Mouse (Mus musculus) limb, embryonic 14.5 days (tissue): ENCODE results near the gene Samd1. TPM values are rescaled to one million over a fixed set of nuclear protein-coding genes. Genes with fewer than 3 reads are reported as not detected.
"Not testable (repeated sequence)": the region's sequence is repeated elsewhere in the genome, so short reads cannot be mapped to it uniquely, and the experiment has no call there.

ENCODE experiments used
- ATAC-seq: fragments of 200-750 bp; cut with Nextera tagmentation; 2 replicates; pipeline ENCODE4 v1.8.0; 2017; ENCODE audit warnings: low read depth, moderate number of reproducible peaks, moderate TSS enrichment; ENCODE audit not compliant: low FRiP score
- DNase-seq: peaks from one replicate; pipeline ENCODE4 v3.0.0-alpha.2; 2015; ENCODE audit warnings: low spot score
- H3K27ac ChIP-seq: fragments of 300-500 bp; sonication (generic); replicated peaks from 2 replicates; pipeline ENCODE4 v1.5.1; 2014; ENCODE audit warnings: low read depth, mild to moderate bottlenecking, low read length, moderate library complexity, mixed read lengths
- H3K27me3 ChIP-seq: fragments of 300-500 bp; sonication (generic); 2 replicates; pipeline ENCODE4 v1.6.1; 2014; ENCODE audit warnings: low read length, mixed read lengths; ENCODE audit not compliant: control insufficient read depth, insufficient read depth
- H3K36me3 ChIP-seq: fragments of 300-500 bp; sonication (generic); 2 replicates; pipeline ENCODE4 v1.6.1; 2014; ENCODE audit warnings: mild to moderate bottlenecking, low read length, moderate library complexity, mixed read lengths; ENCODE audit not compliant: control insufficient read depth, insufficient read depth
- H3K4me1 ChIP-seq: fragments of 300-500 bp; sonication (generic); 2 replicates; pipeline ENCODE4 v1.6.1; 2014; ENCODE audit warnings: antibody characterized with exemption, low read length, mixed read lengths; ENCODE audit not compliant: control insufficient read depth, insufficient read depth
- H3K4me2 ChIP-seq: fragments of 300-500 bp; sonication (generic); replicated peaks from 2 replicates; pipeline ENCODE4 v1.6.1; 2014; ENCODE audit warnings: low read depth, mild to moderate bottlenecking, low read length, moderate library complexity; ENCODE audit not compliant: severe bottlenecking
- H3K4me3 ChIP-seq: fragments of 300-500 bp; sonication (generic); replicated peaks from 2 replicates; pipeline ENCODE4 v1.5.1; 2014; ENCODE audit warnings: low read length
- H3K9ac ChIP-seq: fragments of 300-500 bp; sonication (generic); 2 replicates; pipeline ENCODE4 v1.6.1; 2014; ENCODE audit warnings: mild to moderate bottlenecking, low read depth, low read length, moderate library complexity; ENCODE audit not compliant: severe bottlenecking
- H3K9me3 ChIP-seq: fragments of 300-500 bp; sonication (generic); 2 replicates; pipeline ENCODE4 v1.6.1; 2016; ENCODE audit warnings: low read length; ENCODE audit not compliant: control insufficient read depth
- POLR2A ChIP-seq: fragments of 200-500 bp; IDR thresholded peaks from 2 replicates; pipeline ENCODE4 v1.8.0; 2012; ENCODE audit warnings: inconsistent platforms, mild to moderate bottlenecking, moderate library complexity, borderline replicate concordance; ENCODE audit not compliant: insufficient read depth, insufficient read length; ENCODE audit errors: extremely low read depth
- WGBS: fragments of 180-500 bp; shearing (Covaris S2); extraction: QIAGEN DNeasy Blood & Tissue Kit; methylation state at CpG from one replicate; pipeline ENCODE4 v1.1.7; 2014; 5-methylcytosine and 5-hydroxymethylcytosine counted together
- polyA plus RNA-seq, 2 experiments: library from polyadenylated mRNA; depleted of rRNA in 1 of 2; stranded (reverse) in 1 of 2; unstranded in 1 of 2; fragments of >200 nt; fragmentation: Nextera tagmentation in 1 of 2; extraction: Ambion mirVana in 1 of 2; gene quantifications; 2 replicates each; pipeline versions ENCODE4 v1.2.1 to v1.2.3; 2012 to 2014

The Samd1 gene
- polyA plus RNA-seq, 2 experiments: 17.4 to 99.8 TPM

DNA sequence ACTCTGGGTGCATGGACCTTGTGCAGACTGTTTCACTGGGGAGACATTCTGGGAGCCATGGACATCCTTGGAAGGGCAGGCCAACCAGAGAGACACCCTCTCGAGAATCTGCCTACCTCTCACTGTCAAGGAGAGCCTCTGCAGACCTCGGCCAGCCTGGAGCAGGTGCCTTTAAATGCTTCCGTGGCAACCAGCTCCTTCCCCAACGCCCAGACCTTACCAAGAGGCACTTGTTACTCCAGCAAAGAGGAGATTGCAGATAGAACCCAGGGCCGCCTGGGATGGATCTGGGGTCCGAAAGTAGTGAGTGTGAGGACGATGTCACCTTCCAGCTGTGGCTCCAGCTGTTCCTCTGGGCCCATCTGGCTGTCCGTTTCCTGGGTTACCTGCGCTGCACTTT is 19.3 kb upstream of the Samd1 start:
- Histone ChIP-seq H3K9ac (no peak overlapping the region), H3K4me2 (no peak overlapping the region), H3K9me3 (no peaks in the 10 kb centered on the region), H3K27me3 (no peaks in the 10 kb centered on the region), H3K4me1 (peaks cover 18% of the 10 kb centered on the region), H3K36me3 (peaks cover 39% of the 10 kb centered on the region), H3K27ac (no peak overlapping the region), H3K4me3 (no peak overlapping the region)
- no peak for ATAC-seq
- no peak for DNase-seq
- TF ChIP-seq POLR2A: no peak
- 68% methylated on average over 9 of the region's 9 CpGs for WGBS

DNA sequence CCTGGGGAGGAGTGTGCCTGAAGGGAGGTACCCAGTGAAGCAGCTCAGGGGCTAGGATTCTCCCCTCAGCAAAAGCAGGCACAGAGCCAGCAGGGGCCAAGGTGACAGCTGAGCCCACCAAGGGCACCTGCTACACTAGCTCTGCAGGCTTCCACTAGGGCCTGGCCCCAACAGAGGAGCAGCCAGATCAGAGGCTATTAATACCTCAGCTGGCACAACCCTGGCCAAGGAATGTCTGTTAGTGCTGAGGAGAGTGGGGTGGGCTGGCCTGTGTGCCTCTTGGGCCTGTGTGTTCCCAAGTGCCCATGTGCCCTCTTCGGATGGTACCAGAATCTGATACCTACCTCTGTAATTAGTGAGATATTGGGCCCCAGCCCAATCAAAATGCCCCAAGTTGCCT is 17.2 kb upstream of the Samd1 start:
- H3K27ac ChIP-seq: no peak overlapping the region
- no peak for TF ChIP-seq POLR2A
- ATAC-seq (peak; percentile 64), DNase-seq (no peak)
- H3K36me3 ChIP-seq: peaks cover 57% of the 10 kb centered on the region
- no peak overlapping the region for H3K9ac ChIP-seq
- no peak overlapping the region for H3K4me3 ChIP-seq
- H3K4me2 ChIP-seq: no peak overlapping the region
- no peaks in the 10 kb centered on the region for H3K9me3 ChIP-seq
- 80% methylated on average over 1 of the region's 1 CpGs for WGBS
- H3K4me1 ChIP-seq: peaks cover 9% of the 10 kb centered on the region; the same call in 1 of the 2 replicates
- H3K27me3 ChIP-seq: no peaks in the 10 kb centered on the region

DNA sequence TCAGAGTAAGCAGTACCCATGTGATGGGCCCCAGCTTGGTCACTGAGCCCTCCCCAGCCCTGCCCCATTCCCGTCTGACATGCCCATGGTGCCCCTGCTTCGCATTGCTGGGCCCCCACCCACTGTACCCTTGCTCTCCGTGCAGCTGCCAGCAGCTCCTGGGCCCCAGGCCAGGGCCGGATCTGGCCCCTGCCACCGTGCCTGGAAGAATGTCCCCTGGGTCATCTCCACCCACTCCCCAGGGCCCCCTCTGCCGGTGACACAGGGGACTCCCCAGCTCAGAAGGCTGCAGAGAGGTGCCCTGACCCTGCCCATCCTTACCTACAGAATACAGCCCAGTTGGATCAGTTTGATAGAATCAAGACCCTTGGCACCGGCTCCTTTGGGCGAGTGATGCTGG is 16.6 kb upstream of the Samd1 start:
- DNase-seq (no peak), ATAC-seq (no peak)
- Histone ChIP-seq H3K9me3 (no peaks in the 10 kb centered on the region), H3K9ac (no peak overlapping the region), H3K4me1 (peaks cover 9% of the 10 kb centered on the region; the same call in 1 of the 2 replicates), H3K27me3 (no peaks in the 10 kb centered on the region), H3K4me2 (no peak overlapping the region), H3K4me3 (no peak overlapping the region), H3K36me3 (peaks cover 60% of the 10 kb centered on the region), H3K27ac (no peak overlapping the region)
- WGBS: 80% methylated on average over 8 of the region's 8 CpGs
- no peak for TF ChIP-seq POLR2A

DNA sequence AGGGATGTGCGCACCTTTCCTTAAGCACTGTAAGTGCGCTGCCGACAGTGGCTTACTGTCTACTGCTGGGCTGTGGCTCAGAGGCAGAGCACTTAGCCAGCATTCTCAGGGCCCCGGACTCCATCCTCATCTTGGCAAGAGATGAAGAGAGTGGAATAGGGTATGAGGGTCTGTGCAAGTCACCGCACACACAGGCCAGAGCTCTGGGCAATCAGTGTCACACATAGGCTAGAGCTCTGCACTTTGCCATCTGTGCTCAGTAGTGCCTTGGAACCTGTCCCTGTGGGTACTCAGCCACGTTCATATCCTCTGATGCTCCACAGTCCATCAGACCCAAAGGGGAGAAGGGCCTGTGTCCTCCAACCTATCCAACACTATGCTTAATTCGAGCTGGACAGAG is 15.9 kb upstream of the Samd1 start:
- H3K4me3 ChIP-seq: no peak overlapping the region
- H3K9me3 ChIP-seq: no peaks in the 10 kb centered on the region
- no peak overlapping the region for H3K27ac ChIP-seq
- H3K4me1 ChIP-seq: peaks cover 9% of the 10 kb centered on the region; the same call in 1 of the 2 replicates
- TF ChIP-seq POLR2A: no peak
- 95% methylated on average over 7 of the region's 7 CpGs for WGBS
- H3K4me2 ChIP-seq: no peak overlapping the region
- ATAC-seq: no peak
- no peak for DNase-seq
- H3K9ac ChIP-seq: no peak overlapping the region
- no peaks in the 10 kb centered on the region for H3K27me3 ChIP-seq
- peaks cover 62% of the 10 kb centered on the region for H3K36me3 ChIP-seq

DNA sequence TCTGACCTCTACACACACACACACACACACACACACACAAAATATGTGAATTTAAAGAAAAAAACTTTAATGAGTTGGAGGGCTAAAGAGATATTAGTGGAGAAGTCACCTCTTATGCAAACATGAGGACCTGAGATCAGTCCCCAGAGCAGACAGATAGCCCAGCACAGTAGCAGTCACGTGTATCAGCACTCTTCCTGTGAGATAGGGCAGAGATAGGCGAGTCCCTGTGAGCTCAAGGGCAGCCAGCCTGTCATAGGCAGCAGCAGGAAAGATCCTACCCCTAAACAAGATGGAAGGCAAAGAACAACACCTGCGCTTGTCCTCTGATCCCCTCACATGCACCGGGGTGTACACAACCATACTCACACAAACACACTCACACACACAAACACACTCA is 15.0 kb upstream of the Samd1 start:
- Histone ChIP-seq H3K27me3 (no peaks in the 10 kb centered on the region), H3K27ac (no peak overlapping the region), H3K4me1 (peaks cover 3% of the 10 kb centered on the region; the same call in 1 of the 2 replicates), H3K9ac (no peak overlapping the region), H3K4me3 (no peak overlapping the region), H3K9me3 (no peaks in the 10 kb centered on the region), H3K4me2 (no peak overlapping the region), H3K36me3 (peaks cover 71% of the 10 kb centered on the region)
- TF ChIP-seq POLR2A: no peak
- WGBS: 91% methylated on average over 4 of the region's 4 CpGs
- ATAC-seq (no peak), DNase-seq (no peak)

DNA sequence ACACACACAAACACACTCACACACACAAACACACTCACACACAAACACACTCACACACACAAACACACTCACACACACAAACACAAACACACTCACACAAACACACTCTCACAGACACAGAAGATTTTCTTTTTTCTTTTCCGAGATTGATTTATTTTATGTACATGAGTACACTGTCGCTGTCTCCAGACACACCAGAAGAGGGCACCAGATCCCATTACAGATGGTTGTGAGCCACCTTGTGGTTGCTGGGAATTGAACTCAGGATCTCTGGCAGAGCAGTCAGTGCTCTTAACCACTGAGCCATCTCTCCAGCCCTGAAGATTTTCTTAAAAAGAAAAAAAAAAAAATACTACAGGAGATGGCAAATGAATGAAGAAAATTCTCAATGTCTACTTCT is 14.2 kb upstream of the Samd1 start:
- DNase-seq, H3K27me3 ChIP-seq: not testable (repeated sequence)

More for the DNA sequence above, 14.2 kb upstream of the Samd1 start:
- WGBS: 96% methylated on average over 2 of the region's 2 CpGs
- H3K9ac ChIP-seq, H3K4me3 ChIP-seq, H3K9me3 ChIP-seq, H3K4me2 ChIP-seq, H3K4me1 ChIP-seq, H3K27ac ChIP-seq, ATAC-seq: not testable (repeated sequence)
- H3K36me3 ChIP-seq: peaks cover 77% of the 10 kb centered on the region
